Mouse (Mus musculus) myocyte (in vitro differentiated cells): ENCODE measurements at regions not wholly inside any gene's neighbourhood (a gene's known extent, or its start where the extent isn't known, plus 50 kb on each side); places are given as distances from the start of the nearest gene placed in this dataset.

Experiments used
- H3K27me3 ChIP-seq: one replicate; pipeline ENCODE4 v1.6.1; 2011; ENCODE audit not compliant: control insufficient read depth, insufficient read depth, insufficient read length
- H3K36me3 ChIP-seq: one replicate; pipeline ENCODE4 v1.6.1; 2011; ENCODE audit not compliant: control insufficient read depth, insufficient read depth
- H3K4me2 ChIP-seq: one replicate; pipeline ENCODE4 v1.6.1; 2011; ENCODE audit warnings: low read depth, control low read depth
- H3K4me3 ChIP-seq: one replicate; pipeline ENCODE4 v1.5.1; 2011; ENCODE audit warnings: mild to moderate bottlenecking, control low read depth, moderate library complexity
- H3K79me2 ChIP-seq: one replicate; pipeline ENCODE4 v1.6.1; 2011; ENCODE audit not compliant: control insufficient read depth, insufficient read depth
- H3ac ChIP-seq: one replicate; pipeline ENCODE4 v1.6.1; 2011; ENCODE audit not compliant: control insufficient read depth, insufficient read length
- CEBPB ChIP-seq: IDR thresholded peaks from 2 replicates; pipeline ENCODE4 v1.6.1; 2011; ENCODE audit warnings: mild to moderate bottlenecking, moderate library complexity; ENCODE audit not compliant: poor library complexity, insufficient read depth, severe bottlenecking
- E2F4 ChIP-seq: IDR thresholded peaks from one replicate; pipeline ENCODE4 v1.6.1; 2011; ENCODE audit warnings: mild to moderate bottlenecking, control low read depth, moderate library complexity; ENCODE audit not compliant: insufficient read depth
- MAX ChIP-seq: IDR thresholded peaks from one replicate; pipeline ENCODE4 v1.6.1; 2011; ENCODE audit warnings: low read depth, mild to moderate bottlenecking, control low read depth
- MYOD1 ChIP-seq, 3 experiments: IDR thresholded peaks; one replicate each; pipeline ENCODE4 v1.6.1; 2011; ENCODE audit warnings: control low read depth in 2 of 3, low read depth in 2 of 3, mild to moderate bottlenecking in 2 of 3, moderate library complexity in 1 of 3; ENCODE audit not compliant: insufficient read length in 2 of 3, control insufficient read depth in 1 of 3
- MYOG ChIP-seq, 3 experiments: IDR thresholded peaks; one replicate each; pipeline ENCODE4 v1.6.1; 2011; ENCODE audit warnings: control low read depth in 2 of 3, low read depth in 2 of 3, mild to moderate bottlenecking in 2 of 3; ENCODE audit not compliant: insufficient read length in 2 of 3, control insufficient read depth in 1 of 3, insufficient read depth in 1 of 3
- POLR2A ChIP-seq: IDR thresholded peaks from one replicate; pipeline ENCODE4 v1.6.1; 2011; ENCODE audit warnings: low read depth, mild to moderate bottlenecking, control low read depth, moderate library complexity; ENCODE audit not compliant: insufficient read length
- POLR2AphosphoS2 ChIP-seq: IDR thresholded peaks from one replicate; pipeline ENCODE4 v1.6.1; 2011; ENCODE audit warnings: low read depth, control low read depth; ENCODE audit not compliant: insufficient read length
- REST ChIP-seq: IDR thresholded peaks from one replicate; pipeline ENCODE4 v1.6.1; 2011; ENCODE audit warnings: mild to moderate bottlenecking, control low read depth, moderate library complexity; ENCODE audit not compliant: insufficient read depth, insufficient read length
- SRF ChIP-seq: IDR thresholded peaks from one replicate; pipeline ENCODE4 v1.6.1; 2011; ENCODE audit warnings: low read depth; ENCODE audit not compliant: control insufficient read depth, insufficient read length
- TCF12 ChIP-seq: IDR thresholded peaks from one replicate; pipeline ENCODE4 v1.6.1; 2011; ENCODE audit warnings: mild to moderate bottlenecking, control low read depth; ENCODE audit not compliant: poor library complexity, insufficient read depth, severe bottlenecking
- TCF3 ChIP-seq: IDR thresholded peaks from one replicate; pipeline ENCODE4 v1.6.1; 2011; ENCODE audit warnings: low read depth, control low read depth; ENCODE audit not compliant: insufficient read length
- USF1 ChIP-seq: IDR thresholded peaks from one replicate; pipeline ENCODE4 v1.6.1; 2011; ENCODE audit warnings: low read depth, mild to moderate bottlenecking, control low read depth, moderate library complexity

DNA sequence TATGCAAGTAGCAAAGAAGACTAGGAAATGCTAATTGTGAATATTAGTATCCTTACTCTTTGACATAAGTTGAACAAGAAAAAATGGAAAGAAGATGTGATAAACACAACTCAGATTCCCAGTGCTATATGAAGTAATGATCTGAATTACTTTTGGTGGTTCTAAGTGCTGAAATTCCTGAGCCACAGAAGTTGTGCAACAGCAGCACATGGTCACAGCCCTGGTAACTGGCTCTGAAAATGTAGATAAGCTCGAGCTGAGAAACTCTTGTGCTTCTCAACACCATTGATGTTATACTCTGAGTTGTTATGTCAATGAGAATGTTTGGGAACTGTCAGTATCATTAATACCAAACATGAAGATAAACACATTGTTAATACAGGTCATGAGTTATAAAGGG, 106.3 kb upstream of the Hgf start:
- Histone ChIP-seq H3K4me3 (no peak overlapping the region), H3K27me3 (no peaks in the 10 kb centered on the region), H3K36me3 (no peaks in the 10 kb centered on the region), H3ac (no peak overlapping the region), H3K4me2 (no peak overlapping the region), H3K79me2 (no peaks in the 10 kb centered on the region)
- TF ChIP-seq TCF12 (no peak), CEBPB (peak; percentile 62; the same call in 1 of the 2 replicates)

DNA sequence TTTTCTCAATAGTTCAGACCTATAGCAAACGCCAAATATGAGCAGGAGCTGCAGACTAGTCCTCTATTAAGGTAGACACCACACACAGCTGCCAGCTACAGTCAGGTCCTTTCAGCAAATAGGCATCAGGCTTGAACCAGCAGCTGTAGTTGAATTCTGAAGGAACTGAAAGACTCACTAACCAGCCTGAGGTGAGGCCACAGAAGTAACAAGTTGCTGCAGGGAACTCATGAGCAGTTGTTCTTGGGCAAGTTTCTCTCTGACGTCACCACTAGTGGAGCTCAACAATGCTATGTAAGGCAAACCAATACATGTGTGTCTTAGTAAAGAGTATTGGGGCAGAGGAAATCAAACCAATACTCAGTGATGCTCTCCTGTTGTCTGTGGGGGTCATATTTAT, 91.5 kb upstream of the Hgf start:
- TF ChIP-seq SRF (no peak), REST (no peak), MYOD1 (IDR thresholded peaks at IDR 0.05; ENCODE audit: control insufficient read depth in 1 of 3, insufficient read length in 2 of 3, low read depth in 2 of 3) (no peak), MYOG (IDR thresholded peaks at IDR 0.05; ENCODE audit: control insufficient read depth in 1 of 3, insufficient read depth in 1 of 3, insufficient read length in 2 of 3, low read depth in 2 of 3) (no peak), TCF12 (no peak), POLR2AphosphoS2 (no peak), TCF3 (no peak), POLR2A (no peak), USF1 (no peak), E2F4 (no peak), CEBPB (no peak), MAX (no peak)
- H3K27me3 ChIP-seq, result no peaks in the 10 kb centered on the region
- H3K4me3 ChIP-seq, result no peak overlapping the region
- no peak overlapping the region for H3ac ChIP-seq
- no peaks in the 10 kb centered on the region for H3K79me2 ChIP-seq
- H3K36me3 ChIP-seq, result no peaks in the 10 kb centered on the region
- H3K4me2 ChIP-seq, result no peak overlapping the region

DNA sequence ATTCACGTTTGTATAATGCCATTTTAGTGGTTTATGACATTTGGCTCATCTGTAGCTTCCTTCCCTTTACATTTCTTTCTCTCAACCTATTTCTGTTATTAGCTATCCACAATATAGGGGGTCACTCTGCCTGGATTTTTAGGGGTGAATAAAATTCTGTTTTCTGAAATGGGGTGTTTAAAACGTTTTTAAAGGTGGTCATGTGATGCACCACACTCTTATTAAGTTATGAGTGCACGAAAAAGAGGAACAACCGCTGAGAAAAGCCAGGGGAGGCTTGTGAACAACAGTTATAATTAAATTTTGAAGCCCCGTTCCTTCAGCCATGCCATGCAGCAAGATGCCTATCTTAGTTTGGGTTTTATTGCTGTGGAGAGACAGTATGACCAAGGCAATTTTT, 87.0 kb upstream of the Hgf start:
- TF ChIP-seq USF1 (no peak), TCF12 (no peak), MYOG (IDR thresholded peaks at IDR 0.05; ENCODE audit: control insufficient read depth in 1 of 3, insufficient read depth in 1 of 3, insufficient read length in 2 of 3, low read depth in 2 of 3) (no peak), CEBPB (no peak), POLR2AphosphoS2 (no peak)
- no peak overlapping the region for H3K4me3 ChIP-seq
- no peaks in the 10 kb centered on the region for H3K79me2 ChIP-seq
- H3K27me3 ChIP-seq, result no peaks in the 10 kb centered on the region
- no peak overlapping the region for H3K4me2 ChIP-seq
- no peak overlapping the region for H3ac ChIP-seq
- no peaks in the 10 kb centered on the region for H3K36me3 ChIP-seq

DNA sequence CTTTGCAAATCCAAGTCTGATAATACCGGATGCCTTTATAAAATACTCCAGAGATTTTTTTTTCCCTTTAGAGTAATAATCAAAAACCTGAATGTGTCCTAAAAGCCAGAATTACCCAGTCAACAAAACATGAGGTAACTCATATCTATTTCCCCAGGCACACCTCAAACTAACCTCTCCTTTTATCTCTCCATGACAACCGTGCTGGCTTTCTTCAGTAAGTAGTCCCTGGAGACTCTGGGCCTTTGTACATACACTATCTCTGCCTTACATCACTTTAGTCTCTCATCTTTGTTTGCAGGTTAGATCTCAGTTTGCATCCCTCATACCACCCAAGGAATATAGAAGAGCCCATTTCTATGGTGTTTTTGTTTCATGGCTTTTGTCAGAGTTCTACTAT, 84.7 kb upstream of the Hgf start:
- Histone ChIP-seq H3K4me3 (no peak overlapping the region), H3K36me3 (no peaks in the 10 kb centered on the region), H3K79me2 (no peaks in the 10 kb centered on the region), H3K27me3 (no peaks in the 10 kb centered on the region), H3ac (no peak overlapping the region), H3K4me2 (no peak overlapping the region)
- TF ChIP-seq SRF (no peak), USF1 (no peak), POLR2AphosphoS2 (no peak), CEBPB (no peak), MAX (no peak), REST (no peak), POLR2A (no peak), MYOG (IDR thresholded peaks at IDR 0.05; ENCODE audit: control insufficient read depth in 1 of 3, insufficient read depth in 1 of 3, insufficient read length in 2 of 3, low read depth in 2 of 3) (no peak), E2F4 (no peak), TCF3 (no peak), MYOD1 (IDR thresholded peaks at IDR 0.05; ENCODE audit: control insufficient read depth in 1 of 3, insufficient read length in 2 of 3, low read depth in 2 of 3) (no peak), TCF12 (no peak)

DNA sequence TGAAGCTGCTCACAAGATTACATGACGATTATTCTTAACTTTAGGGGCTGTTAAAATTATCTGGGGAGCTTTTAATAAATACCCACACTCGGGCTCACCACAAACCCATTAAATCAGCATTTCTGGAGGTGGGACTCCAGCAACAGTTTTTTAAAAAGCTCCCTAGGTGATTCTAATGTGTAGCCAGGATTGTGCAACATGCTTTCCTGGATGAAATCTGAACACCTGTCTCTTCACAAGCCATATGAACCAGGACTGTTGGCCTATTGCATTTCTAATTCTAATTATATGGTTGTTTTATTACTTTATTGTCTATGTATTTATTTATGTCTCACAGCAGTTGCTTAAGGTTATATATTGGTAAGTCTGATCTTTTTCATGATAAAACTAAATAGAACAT, 84.1 kb upstream of the Hgf start:
- Histone ChIP-seq H3K36me3 (no peaks in the 10 kb centered on the region), H3ac (no peak overlapping the region), H3K79me2 (no peaks in the 10 kb centered on the region), H3K4me3 (peak overlapping the region; percentile 10), H3K4me2 (peak overlapping the region; percentile 97), H3K27me3 (no peaks in the 10 kb centered on the region)
- no peak for TF ChIP-seq POLR2AphosphoS2
- TF ChIP-seq SRF, result no peak
- TF ChIP-seq TCF3, result no peak
- TF ChIP-seq CEBPB, result peak; percentile 65
- TF ChIP-seq E2F4, result no peak
- TF ChIP-seq USF1, result no peak
- no peak for TF ChIP-seq MAX
